Mouse (Mus musculus): ENCODE results near the gene Phf10.

DNA sequence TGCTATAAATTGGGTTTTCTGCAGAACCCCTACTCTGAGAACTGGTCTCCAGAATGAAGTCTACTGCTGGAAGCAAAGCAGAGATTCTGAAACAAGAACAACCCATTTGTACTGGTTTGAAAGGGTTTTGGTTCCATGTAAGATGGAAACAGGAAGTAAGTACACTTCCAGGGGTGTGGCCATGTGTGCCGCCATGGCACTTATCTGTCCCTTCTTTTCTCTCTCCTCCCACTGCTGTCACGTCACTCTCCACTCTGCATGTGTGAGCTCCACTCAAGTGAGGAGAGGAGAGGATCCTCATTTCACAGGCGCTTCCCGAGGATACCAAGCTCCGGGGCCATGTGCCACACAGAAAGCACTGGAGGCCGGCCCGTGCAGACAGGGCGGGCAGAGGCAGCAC lies 7.6 kb downstream of the Phf10 start:
- TF ChIP-seq GATA1 (IDR thresholded peaks at IDR 0.05; ENCODE audit: low read length) (no peak), TAL1 (IDR thresholded peaks at IDR 0.05; ENCODE audit: low read length) (no peak)
